Mouse (Mus musculus): ENCODE results near the gene Phex.

DNA sequence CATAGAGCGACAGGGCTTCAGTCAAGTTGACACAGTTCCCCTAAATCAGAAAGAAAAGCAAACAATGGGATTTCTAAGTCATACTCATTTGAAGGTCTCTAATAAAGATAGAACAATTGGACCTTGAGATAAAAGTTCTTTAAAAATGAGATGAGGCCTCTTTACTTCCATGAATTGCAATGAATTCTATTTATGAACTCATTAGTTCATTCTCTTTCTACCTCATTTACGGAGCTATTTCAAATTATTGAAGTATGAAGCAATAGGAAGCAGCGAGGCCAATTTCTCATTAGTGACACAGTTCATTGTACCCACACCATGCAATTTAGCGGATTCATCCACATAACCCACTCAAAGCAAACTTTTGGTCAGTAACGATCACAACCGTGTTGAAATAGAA, 32.3 kb upstream of the Phex start:
- TF ChIP-seq CTCF (IDR thresholded peaks at IDR 0.05; ENCODE audit: low read depth): no peak
- TF ChIP-seq EP300 (IDR thresholded peaks at IDR 0.05; ENCODE audit: low read depth): no peak

Measured in liver, postnatal 0 days (tissue).